Mouse (Mus musculus): Measurements from ENCODE around the gene Mtr.

DNA sequence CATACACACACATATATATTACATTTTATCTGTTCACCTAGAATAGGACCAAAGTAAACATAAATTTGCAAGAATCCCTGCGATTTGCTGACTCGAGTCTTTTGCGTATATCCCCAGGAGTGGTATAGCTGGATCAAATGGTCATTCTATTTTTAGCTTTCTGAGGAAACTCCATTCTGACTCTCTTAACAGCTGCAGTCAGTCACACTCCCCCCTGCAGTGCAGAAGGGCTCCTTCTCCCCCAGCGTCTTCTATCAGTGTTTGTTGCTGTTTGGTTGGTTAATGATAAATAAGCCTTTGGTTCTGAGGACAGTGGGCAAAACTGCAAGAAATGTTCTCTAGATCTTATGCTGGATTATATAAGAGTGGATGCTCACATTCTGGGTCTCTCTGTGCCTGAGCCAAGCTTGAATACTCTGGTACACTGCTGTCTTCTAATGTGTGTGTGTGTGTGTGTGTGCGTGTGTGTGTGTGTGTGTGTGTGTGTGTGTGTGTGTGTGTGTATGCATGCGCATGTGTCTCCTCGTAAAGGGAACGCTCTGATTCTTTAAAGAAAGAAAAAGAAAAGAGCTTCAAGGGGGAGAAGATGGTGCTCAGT lies 92.4 kb downstream of the Mtr start:
- TF ChIP-seq CTCF (IDR thresholded peaks at IDR 0.05; ENCODE audit: insufficient read depth, low read depth, low read length) (no peak), POLR2A (IDR thresholded peaks at IDR 0.05; ENCODE audit: insufficient read depth, low read depth, low read length) (no peak)

All from olfactory bulb, adult 2 months (tissue).